Mouse (Mus musculus): ENCODE results near the gene Spp2. TPM values are rescaled to one million over a fixed set of nuclear protein-coding genes. Genes with fewer than 3 reads are reported as not detected.

Spp2 gene
- polyA plus RNA-seq, 2 experiments from 2014 or later, result not detected

- ATAC-seq, result no peak
Measured at GRCm38 (mm10) chr1:88468335-88468734, 61.6 kb downstream of the Spp2 start.

GRCm38 (mm10) chr1:88469746-88470145 is 63.0 kb downstream of the Spp2 start:
- no peak for ATAC-seq

- ATAC-seq, result no peak
Measured at GRCm38 (mm10) chr1:88472258-88472657, 65.5 kb downstream of the Spp2 start.

GRCm38 (mm10) chr1:88473899-88474298 is 67.1 kb downstream of the Spp2 start:
- ATAC-seq, result no peak

- ATAC-seq, result peak; percentile 85
Measured at GRCm38 (mm10) chr1:88474598-88474997, 67.8 kb downstream of the Spp2 start.

GRCm38 (mm10) chr1:88475502-88475953 is 68.8 kb downstream of the Spp2 start:
- ATAC-seq, result peak; percentile 75

Other genes starting within 250 kb of the Spp2 start
- gene Ugt1a5, start 240.9 kb upstream of the Spp2 start, polyA plus RNA-seq (2017; shearing (Covaris generic)), result not detected
- not detected for gene Ugt1a2, start 206.4 kb upstream of the Spp2 start, polyA plus RNA-seq (2017; shearing (Covaris generic))
- gene Dnajb3, start 201.2 kb upstream of the Spp2 start, polyA plus RNA-seq (2017; shearing (Covaris generic)), result under 1 TPM; 0.48 to 0.63 TPM
- not detected for gene Ugt1a1, start 195.0 kb upstream of the Spp2 start, polyA plus RNA-seq (2017; shearing (Covaris generic))
- 1 to 10 TPM; 1.4 to 2.5 TPM for gene Mroh2a, start 180.0 kb upstream of the Spp2 start, polyA plus RNA-seq (2017; shearing (Covaris generic))
- 10 to 100 TPM; 38.2 to 70.5 TPM for gene Hjurp, start 129.3 kb upstream of the Spp2 start, polyA plus RNA-seq (2017; shearing (Covaris generic))
- gene Trpm8, start 129.3 kb upstream of the Spp2 start, polyA plus RNA-seq (2017; shearing (Covaris generic)), result not detected
- not detected for gene Glrp1, start 103.1 kb downstream of the Spp2 start, polyA plus RNA-seq (2017; shearing (Covaris generic))

Measured in activated CD4-positive, CD25-positive, alpha-beta regulatory T cell, adult 4 months (primary cell).